Mouse (Mus musculus) MEL (cell line): ENCODE measurements at regions not wholly inside any gene's neighbourhood (a gene's known extent, or its start where the extent isn't known, plus 50 kb on each side); places are given as distances from the start of the nearest gene placed in this dataset.

Experiments
- CHD2 ChIP-seq: IDR thresholded peaks from 2 replicates; pipeline ENCODE4 v1.6.1; 2011; ENCODE audit warnings: low read length, improper control_type of control experiment
- CTCF ChIP-seq, 3 experiments: IDR thresholded peaks in 2 of 3; conservative IDR thresholded peaks in 1 of 3; 2 replicates each; pipeline ENCODE4 v1.5.1; 2011 to 2012; ENCODE audit warnings: low read length in 3 of 3, low read depth in 2 of 3, mild to moderate bottlenecking in 2 of 3, improper control_type of control experiment in 1 of 3, inconsistent platforms in 1 of 3, mixed read lengths in 1 of 3, moderate library complexity in 1 of 3; ENCODE audit not compliant: control insufficient read depth in 1 of 3, insufficient read depth in 1 of 3, poor library complexity in 1 of 3, severe bottlenecking in 1 of 3
- ELF1 ChIP-seq: IDR thresholded peaks from 2 replicates; pipeline ENCODE4 v1.6.1; 2014; ENCODE audit warnings: low read depth, mild to moderate bottlenecking, inconsistent platforms, low read length, improper control_type of control experiment, moderate library complexity
- GABPA ChIP-seq: IDR thresholded peaks from 2 replicates; pipeline ENCODE4 v1.6.1; 2012; ENCODE audit warnings: low read depth, mild to moderate bottlenecking, inconsistent platforms, low read length, improper control_type of control experiment, moderate library complexity
- GATA1 ChIP-seq: IDR thresholded peaks from 2 replicates; pipeline ENCODE4 v1.6.1; 2011; ENCODE audit warnings: low read depth, low read length, improper control_type of control experiment
- MEF2A ChIP-seq: IDR thresholded peaks from 2 replicates; pipeline ENCODE4 v1.6.1; 2014; ENCODE audit warnings: low read depth, mild to moderate bottlenecking, inconsistent platforms, low read length, improper control_type of control experiment; ENCODE audit not compliant: poor library complexity, insufficient replicate concordance, severe bottlenecking; ENCODE audit errors: extremely low read depth
- MXI1 ChIP-seq: IDR thresholded peaks from 2 replicates; pipeline ENCODE4 v1.6.1; 2011; ENCODE audit warnings: mild to moderate bottlenecking, low read depth, low read length, improper control_type of control experiment
- POLR2A ChIP-seq, 2 experiments: IDR thresholded peaks; 2 replicates each; pipeline ENCODE4 v1.6.1; 2011 to 2012; ENCODE audit warnings: low read length in 2 of 2, mild to moderate bottlenecking in 2 of 2, control low read depth in 1 of 2, improper control_type of control experiment in 1 of 2, low read depth in 1 of 2, moderate library complexity in 1 of 2; ENCODE audit not compliant: control insufficient read depth in 1 of 2, insufficient read depth in 1 of 2, poor library complexity in 1 of 2
- TCF12 ChIP-seq: IDR thresholded peaks from 2 replicates; pipeline ENCODE4 v1.6.1; 2014; ENCODE audit warnings: low read depth, mild to moderate bottlenecking, inconsistent platforms, low read length, improper control_type of control experiment, moderate library complexity

- TF ChIP-seq CHD2: no peak
- no peak for TF ChIP-seq ELF1
- no peak for TF ChIP-seq GATA1
- TF ChIP-seq POLR2A (IDR thresholded peaks at IDR 0.05; ENCODE audit: control insufficient read depth in 1 of 2, insufficient read depth in 1 of 2, low read depth in 1 of 2, low read length in 2 of 2, poor library complexity in 1 of 2): no peak
- TF ChIP-seq CTCF (IDR thresholded peaks at IDR 0.05 in 2 of 3, conservative IDR thresholded peaks at IDR 0.05 in 1 of 3; ENCODE audit: control insufficient read depth in 1 of 3, insufficient read depth in 1 of 3, low read depth in 2 of 3, low read length in 3 of 3, poor library complexity in 1 of 3, severe bottlenecking in 1 of 3): no peak
- no peak for TF ChIP-seq MEF2A
- TF ChIP-seq TCF12: no peak
- no peak for TF ChIP-seq MXI1
- no peak for TF ChIP-seq GABPA
Measured at GRCm38 (mm10) chr11:22606380-22606779, 94.5 kb downstream of the Tmem17 start.
